Mouse (Mus musculus): ENCODE measurements at regions not wholly inside any gene's neighbourhood (a gene's known extent, or its start where the extent isn't known, plus 50 kb on each side); places are given as distances from the start of the nearest gene placed in this dataset.
"Not testable (repeated sequence)": the region's sequence is repeated elsewhere in the genome, so short reads cannot be mapped to it uniquely, and the experiment has no call there.

GRCm38 (mm10) chr5:3141841-3142240, 199.4 kb upstream of the Cdk6 start:
- H3K27me3 ChIP-seq (ENCODE audit: low read depth, poor library complexity, severe bottlenecking); H3K9me3 ChIP-seq (replicated peaks); DNase-seq (ENCODE audit: low spot score); H3K4me3 ChIP-seq; H3K36me3 ChIP-seq; H3K4me1 ChIP-seq; H3K27ac ChIP-seq: not testable (repeated sequence)
- 94% methylated on average over 11 of the region's 11 CpGs for WGBS

GRCm38 (mm10) chr5:3146544-3147295, 194.6 kb upstream of the Cdk6 start:
- peak; percentile 51 for DNase-seq (ENCODE audit: low spot score)

GRCm38 (mm10) chr5:3149886-3150285, 191.4 kb upstream of the Cdk6 start:
- not testable (repeated sequence) for H3K27me3 ChIP-seq (ENCODE audit: low read depth, poor library complexity, severe bottlenecking); H3K4me1 ChIP-seq; DNase-seq (ENCODE audit: low spot score); H3K36me3 ChIP-seq; H3K9me3 ChIP-seq (replicated peaks); H3K27ac ChIP-seq; H3K4me3 ChIP-seq
- WGBS: 77% methylated on average over 5 of the region's 5 CpGs

More at GRCm38 (mm10) chr5:3146544-3147295, 194.6 kb upstream of the Cdk6 start:
- not testable (repeated sequence) for H3K36me3 ChIP-seq; H3K4me3 ChIP-seq; H3K27ac ChIP-seq; H3K27me3 ChIP-seq (ENCODE audit: low read depth, poor library complexity, severe bottlenecking); H3K4me1 ChIP-seq; H3K9me3 ChIP-seq (replicated peaks)
- 51% methylated on average over 10 of the region's 11 CpGs for WGBS

- H3K4me3 ChIP-seq; H3K4me1 ChIP-seq; H3K27ac ChIP-seq; H3K27me3 ChIP-seq (ENCODE audit: low read depth, poor library complexity, severe bottlenecking); DNase-seq (ENCODE audit: low spot score); H3K9me3 ChIP-seq (replicated peaks); H3K36me3 ChIP-seq: not testable (repeated sequence)
- WGBS: 72% methylated on average over 4 of the region's 4 CpGs
Observed at GRCm38 (mm10) chr5:3150766-3151165, 190.5 kb upstream of the Cdk6 start.

DNA sequence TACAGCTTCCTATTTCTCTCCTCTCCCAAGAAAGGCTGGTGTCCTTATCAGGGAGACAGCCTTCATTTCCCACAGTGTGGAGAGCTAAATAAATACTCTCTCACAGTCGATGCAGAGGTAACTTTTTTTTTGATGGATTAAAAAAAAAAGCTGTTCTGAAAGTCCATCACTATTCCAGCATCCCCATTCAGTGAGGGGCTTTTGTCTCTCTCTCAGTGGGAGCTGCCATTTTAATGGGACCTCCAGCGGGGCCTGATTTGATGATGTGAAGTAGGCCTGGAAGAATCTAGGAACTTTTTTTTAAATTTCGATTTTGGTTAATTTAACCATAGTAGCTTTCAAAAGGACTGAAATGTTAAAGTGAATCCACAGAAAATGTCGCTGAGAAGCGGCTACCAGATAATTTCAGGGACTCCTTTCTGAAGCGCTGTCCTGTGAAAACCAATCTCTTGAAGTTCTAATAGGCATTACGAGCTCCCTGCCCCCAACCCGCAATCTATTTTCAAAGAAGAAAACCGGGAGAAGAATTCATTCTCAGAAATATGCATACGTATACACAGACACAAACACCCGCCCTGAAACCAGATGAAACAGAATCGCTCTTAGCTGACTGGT, 189.6 kb upstream of the Cdk6 start:
- not testable (repeated sequence) for H3K27me3 ChIP-seq (ENCODE audit: low read depth, poor library complexity, severe bottlenecking); H3K36me3 ChIP-seq; H3K4me1 ChIP-seq; H3K9me3 ChIP-seq (replicated peaks); DNase-seq (ENCODE audit: low spot score); H3K27ac ChIP-seq
- H3K4me3 ChIP-seq: peak overlapping the region; percentile 43
- 10% methylated on average over 12 of the region's 12 CpGs for WGBS

DNA sequence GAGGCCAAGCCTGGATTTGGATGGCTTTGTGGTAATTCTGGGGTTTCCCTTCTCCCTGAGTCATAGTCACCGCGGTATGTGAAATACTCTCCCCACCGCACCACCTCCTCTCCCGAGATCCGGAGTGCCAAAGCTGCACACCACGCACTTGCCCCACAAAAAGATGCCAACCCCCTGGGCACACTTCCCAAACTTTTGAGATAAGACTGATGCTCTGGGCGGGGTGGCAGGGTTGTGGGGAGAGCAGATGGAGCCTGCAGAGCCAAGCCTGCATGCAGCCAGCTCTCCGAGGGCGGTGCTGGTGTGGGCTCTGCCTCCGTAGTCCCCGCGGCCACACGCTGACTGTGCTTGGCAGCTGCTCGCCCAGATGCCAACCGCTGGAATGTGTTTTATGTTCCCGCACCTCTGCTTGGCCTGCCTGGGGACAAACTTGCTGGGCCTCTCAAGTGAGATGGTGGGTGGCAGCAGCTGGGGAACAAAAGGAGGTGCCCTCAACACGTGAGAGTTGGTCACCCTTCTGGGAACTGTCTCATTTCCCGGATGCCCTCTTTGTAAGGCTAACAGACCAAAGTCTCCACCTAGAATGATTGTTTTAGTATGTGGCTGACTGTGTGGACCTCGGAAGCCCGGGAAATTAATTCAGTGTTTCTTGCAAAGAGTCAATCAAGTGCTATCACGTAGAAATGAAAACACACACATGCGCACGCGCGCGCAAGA, 189.0 kb upstream of the Cdk6 start:
- not testable (repeated sequence) for H3K4me1 ChIP-seq; H3K27me3 ChIP-seq (ENCODE audit: low read depth, poor library complexity, severe bottlenecking); H3K36me3 ChIP-seq; H3K9me3 ChIP-seq (replicated peaks)
- WGBS: 26% methylated on average over 26 of the region's 26 CpGs
- DNase-seq (ENCODE audit: low spot score): peak; percentile 54
- Histone ChIP-seq H3K27ac (peak overlapping the region; percentile 56; the same call in 1 of the 2 replicates), H3K4me3 (peak overlapping the region; percentile 43)

GRCm38 (mm10) chr5:3165511-3165910, 175.8 kb upstream of the Cdk6 start:
- not testable (repeated sequence) for H3K27me3 ChIP-seq (ENCODE audit: low read depth, poor library complexity, severe bottlenecking); H3K9me3 ChIP-seq (replicated peaks); H3K27ac ChIP-seq; H3K4me3 ChIP-seq; H3K4me1 ChIP-seq; H3K36me3 ChIP-seq; DNase-seq (ENCODE audit: low spot score)
- WGBS: 92% methylated on average over 2 of the region's 2 CpGs

DNA sequence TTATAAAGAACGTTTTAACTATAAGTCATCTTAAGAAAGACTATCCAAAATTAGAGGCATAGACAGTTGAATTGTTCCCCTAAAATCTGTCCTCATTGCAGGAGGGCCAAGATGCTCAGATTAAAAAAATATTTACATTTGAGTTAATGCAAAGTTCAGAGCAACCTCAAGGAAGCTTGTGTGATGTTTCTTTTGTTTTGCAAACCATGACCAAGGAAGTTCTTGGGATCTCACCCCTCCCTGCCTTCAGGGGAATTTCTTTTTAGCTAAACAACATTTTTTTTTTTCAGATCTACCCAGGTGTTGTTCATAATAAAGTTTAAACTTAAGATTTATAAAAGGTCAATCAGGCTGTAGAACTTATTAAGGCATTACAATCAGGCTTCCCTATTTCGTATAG, 174.8 kb upstream of the Cdk6 start:
- not testable (repeated sequence) for DNase-seq (ENCODE audit: low spot score); H3K27ac ChIP-seq; H3K27me3 ChIP-seq (ENCODE audit: low read depth, poor library complexity, severe bottlenecking); H3K4me1 ChIP-seq; H3K9me3 ChIP-seq (replicated peaks); H3K36me3 ChIP-seq; H3K4me3 ChIP-seq
- WGBS: 80% methylated on average over 2 of the region's 2 CpGs

- H3K9me3 ChIP-seq (replicated peaks); H3K36me3 ChIP-seq; H3K27me3 ChIP-seq (ENCODE audit: low read depth, poor library complexity, severe bottlenecking); DNase-seq (ENCODE audit: low spot score); H3K4me1 ChIP-seq; H3K27ac ChIP-seq; H3K4me3 ChIP-seq: not testable (repeated sequence)
- WGBS: 94% methylated on average over 13 of the region's 13 CpGs
Observed at GRCm38 (mm10) chr5:3193592-3193991, 147.7 kb upstream of the Cdk6 start.

- peaks cover 6% of the 10 kb centered on the region for H3K4me1 ChIP-seq
- H3K4me3 ChIP-seq: no peak overlapping the region
- 48% methylated on average over 16 of the region's 16 CpGs for WGBS
- H3K9me3 ChIP-seq (replicated peaks): no peaks in the 10 kb centered on the region
- no peaks in the 10 kb centered on the region for H3K36me3 ChIP-seq
- H3K27me3 ChIP-seq (ENCODE audit: low read depth, poor library complexity, severe bottlenecking): no peaks in the 10 kb centered on the region
- H3K27ac ChIP-seq: no peak overlapping the region
- no peak for DNase-seq (ENCODE audit: low spot score)
Observed at GRCm38 (mm10) chr5:3197952-3198841, 143.1 kb upstream of the Cdk6 start.

DNA sequence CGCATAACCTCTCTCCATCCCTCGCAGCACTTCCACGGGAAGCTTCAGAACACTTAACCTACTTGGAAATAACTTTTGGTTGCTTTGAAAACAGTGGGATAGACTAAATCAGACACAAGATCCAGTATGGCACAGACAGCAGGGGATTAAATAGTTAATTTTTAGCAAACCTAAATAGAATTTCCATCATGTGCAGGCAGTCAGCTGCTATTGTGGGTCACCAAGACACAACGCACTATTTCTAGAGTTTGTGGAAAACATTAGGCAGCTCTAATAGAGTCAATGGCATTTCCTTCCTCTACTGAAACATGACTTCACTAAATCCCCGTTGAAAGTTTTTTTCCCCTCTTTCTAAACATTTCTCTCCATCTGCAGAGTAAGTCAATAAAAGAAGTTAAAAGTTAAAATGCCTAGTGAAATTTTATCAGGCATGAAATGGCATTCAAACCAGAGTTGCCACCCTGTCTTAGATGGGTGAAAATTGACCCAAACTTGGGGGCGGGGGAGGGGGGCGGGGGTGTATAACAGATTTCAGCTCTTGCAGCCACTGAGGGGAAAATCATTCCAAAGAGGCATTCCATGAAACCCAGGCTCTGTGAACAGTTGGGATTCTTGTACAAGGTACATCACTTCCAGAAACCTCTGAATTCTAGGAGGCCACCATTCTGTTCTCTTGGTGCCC, 142.3 kb upstream of the Cdk6 start:
- not testable (repeated sequence) for H3K36me3 ChIP-seq; H3K4me3 ChIP-seq; H3K9me3 ChIP-seq (replicated peaks); H3K4me1 ChIP-seq; H3K27ac ChIP-seq; DNase-seq (ENCODE audit: low spot score); H3K27me3 ChIP-seq (ENCODE audit: low read depth, poor library complexity, severe bottlenecking)
- 77% methylated on average over 7 of the region's 7 CpGs for WGBS

DNA sequence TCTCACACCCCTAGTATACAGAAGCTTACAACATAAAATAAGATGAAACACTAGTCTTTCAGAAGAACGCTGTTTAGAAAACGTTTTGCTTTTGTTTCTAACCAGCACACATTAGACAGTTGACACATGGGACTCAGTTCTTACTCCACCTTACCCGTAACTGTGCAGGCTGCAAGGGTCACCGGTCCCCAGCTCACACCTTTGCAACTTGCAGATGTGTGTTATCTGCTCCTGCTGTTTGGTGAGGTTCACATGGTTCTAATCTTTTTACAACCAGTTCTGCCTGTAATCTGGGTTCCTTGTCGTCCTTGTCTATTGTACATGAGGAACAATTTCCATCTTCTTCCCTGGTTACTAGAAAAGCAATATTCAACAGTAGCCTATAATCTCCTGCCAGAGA, 135.1 kb upstream of the Cdk6 start:
- H3K27me3 ChIP-seq (ENCODE audit: low read depth, poor library complexity, severe bottlenecking); H3K27ac ChIP-seq; DNase-seq (ENCODE audit: low spot score); H3K9me3 ChIP-seq (replicated peaks); H3K4me3 ChIP-seq; H3K4me1 ChIP-seq; H3K36me3 ChIP-seq: not testable (repeated sequence)
- WGBS: 70% methylated on average over 5 of the region's 5 CpGs

Data from limb, embryonic 10.5 days (tissue).